Mouse (Mus musculus) myocyte (in vitro differentiated cells): ENCODE measurements around the gene Rex1bd. TPM values are rescaled to one million over a fixed set of nuclear protein-coding genes. Genes with fewer than 3 reads are reported as not detected.

Source experiments
- H3K27me3 ChIP-seq: one replicate; pipeline ENCODE4 v1.6.1; 2011; ENCODE audit not compliant: control insufficient read depth, insufficient read depth, insufficient read length
- H3K36me3 ChIP-seq: one replicate; pipeline ENCODE4 v1.6.1; 2011; ENCODE audit not compliant: control insufficient read depth, insufficient read depth
- H3K4me2 ChIP-seq: one replicate; pipeline ENCODE4 v1.6.1; 2011; ENCODE audit warnings: low read depth, control low read depth
- H3K4me3 ChIP-seq: one replicate; pipeline ENCODE4 v1.5.1; 2011; ENCODE audit warnings: mild to moderate bottlenecking, control low read depth, moderate library complexity
- H3K79me2 ChIP-seq: one replicate; pipeline ENCODE4 v1.6.1; 2011; ENCODE audit not compliant: control insufficient read depth, insufficient read depth
- H3ac ChIP-seq: one replicate; pipeline ENCODE4 v1.6.1; 2011; ENCODE audit not compliant: control insufficient read depth, insufficient read length
- CEBPB ChIP-seq: IDR thresholded peaks from 2 replicates; pipeline ENCODE4 v1.6.1; 2011; ENCODE audit warnings: mild to moderate bottlenecking, moderate library complexity; ENCODE audit not compliant: poor library complexity, insufficient read depth, severe bottlenecking
- E2F4 ChIP-seq: IDR thresholded peaks from one replicate; pipeline ENCODE4 v1.6.1; 2011; ENCODE audit warnings: mild to moderate bottlenecking, control low read depth, moderate library complexity; ENCODE audit not compliant: insufficient read depth
- MAX ChIP-seq: IDR thresholded peaks from one replicate; pipeline ENCODE4 v1.6.1; 2011; ENCODE audit warnings: low read depth, mild to moderate bottlenecking, control low read depth
- MYOD1 ChIP-seq, 3 experiments: IDR thresholded peaks; one replicate each; pipeline ENCODE4 v1.6.1; 2011; ENCODE audit warnings: control low read depth in 2 of 3, low read depth in 2 of 3, mild to moderate bottlenecking in 2 of 3, moderate library complexity in 1 of 3; ENCODE audit not compliant: insufficient read length in 2 of 3, control insufficient read depth in 1 of 3
- MYOG ChIP-seq, 3 experiments: IDR thresholded peaks; one replicate each; pipeline ENCODE4 v1.6.1; 2011; ENCODE audit warnings: control low read depth in 2 of 3, low read depth in 2 of 3, mild to moderate bottlenecking in 2 of 3; ENCODE audit not compliant: insufficient read length in 2 of 3, control insufficient read depth in 1 of 3, insufficient read depth in 1 of 3
- POLR2A ChIP-seq: IDR thresholded peaks from one replicate; pipeline ENCODE4 v1.6.1; 2011; ENCODE audit warnings: low read depth, mild to moderate bottlenecking, control low read depth, moderate library complexity; ENCODE audit not compliant: insufficient read length
- POLR2AphosphoS2 ChIP-seq: IDR thresholded peaks from one replicate; pipeline ENCODE4 v1.6.1; 2011; ENCODE audit warnings: low read depth, control low read depth; ENCODE audit not compliant: insufficient read length
- REST ChIP-seq: IDR thresholded peaks from one replicate; pipeline ENCODE4 v1.6.1; 2011; ENCODE audit warnings: mild to moderate bottlenecking, control low read depth, moderate library complexity; ENCODE audit not compliant: insufficient read depth, insufficient read length
- SRF ChIP-seq: IDR thresholded peaks from one replicate; pipeline ENCODE4 v1.6.1; 2011; ENCODE audit warnings: low read depth; ENCODE audit not compliant: control insufficient read depth, insufficient read length
- TCF12 ChIP-seq: IDR thresholded peaks from one replicate; pipeline ENCODE4 v1.6.1; 2011; ENCODE audit warnings: mild to moderate bottlenecking, control low read depth; ENCODE audit not compliant: poor library complexity, insufficient read depth, severe bottlenecking
- TCF3 ChIP-seq: IDR thresholded peaks from one replicate; pipeline ENCODE4 v1.6.1; 2011; ENCODE audit warnings: low read depth, control low read depth; ENCODE audit not compliant: insufficient read length
- USF1 ChIP-seq: IDR thresholded peaks from one replicate; pipeline ENCODE4 v1.6.1; 2011; ENCODE audit warnings: low read depth, mild to moderate bottlenecking, control low read depth, moderate library complexity
- polyA plus RNA-seq: library from polyadenylated mRNA; unstranded; fragments of >200 nt; fragmentation: generic; extraction: Trizol; gene quantifications from one replicate; pipeline ENCODE4 v1.2.1, GENCODE M21; 2012; ENCODE audit warnings: missing spikeins

The Rex1bd gene
- polyA plus RNA-seq, 1 experiment, result 259 TPM

- H3K4me2 ChIP-seq, result no peak overlapping the region
- H3K36me3 ChIP-seq, result no peaks in the 10 kb centered on the region
- no peak overlapping the region for H3K4me3 ChIP-seq
- peaks cover 91% of the 10 kb centered on the region for H3K79me2 ChIP-seq
- H3ac ChIP-seq, result no peak overlapping the region
- H3K27me3 ChIP-seq, result no peaks in the 10 kb centered on the region
- TF ChIP-seq MAX, result no peak
Observed at GRCm38 (mm10) chr8:70544200-70544687, 37.7 kb upstream of the Rex1bd start.

DNA sequence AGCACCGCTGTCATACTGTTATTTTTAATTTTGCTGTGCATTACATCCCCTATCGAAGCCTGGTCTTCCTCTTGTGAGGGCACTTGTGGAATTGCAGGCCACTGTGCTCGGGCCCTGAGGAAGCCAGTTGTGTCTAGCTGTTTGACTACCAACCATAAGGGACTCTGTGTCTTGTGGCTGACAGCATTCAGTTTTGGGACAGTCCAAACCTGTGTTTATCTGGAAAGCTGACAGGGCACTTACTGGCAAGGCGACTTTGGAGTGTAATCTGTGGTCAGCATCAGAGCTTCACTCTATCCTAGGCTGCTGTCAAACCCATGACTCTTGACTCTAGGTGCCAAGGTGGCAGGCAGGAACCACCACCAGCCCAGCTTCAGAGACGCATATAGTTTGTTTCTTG is 34.5 kb upstream of the Rex1bd start:
- H3K4me3 ChIP-seq, result peak overlapping the region; percentile 91

DNA sequence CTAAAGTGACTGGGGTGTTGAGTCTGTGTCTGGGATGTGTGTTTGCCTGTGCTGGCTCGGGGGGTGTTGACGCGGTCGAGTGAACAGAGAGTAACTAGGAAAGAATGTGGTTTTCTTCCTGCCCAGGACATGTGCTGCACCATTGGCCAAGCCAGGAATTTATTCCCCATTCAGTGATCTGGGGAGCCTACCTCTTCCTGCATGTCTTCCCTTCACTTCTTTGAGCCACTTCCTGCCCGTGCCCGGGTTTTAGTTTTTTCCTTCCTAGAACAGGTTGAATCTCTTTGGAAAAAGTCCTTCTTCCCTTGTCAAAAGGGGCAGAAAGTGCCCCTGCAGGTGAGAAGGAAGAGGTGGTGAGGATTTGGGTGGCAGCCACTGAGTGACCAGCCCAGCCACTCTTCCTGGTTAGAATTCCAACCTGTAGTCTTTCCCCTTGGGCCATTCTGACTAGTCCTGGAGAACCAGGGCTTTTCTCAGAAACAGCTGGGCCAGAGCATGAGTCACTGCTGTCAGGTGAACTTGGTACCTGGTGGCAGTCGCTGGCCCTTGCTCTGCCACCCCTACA is 34.0 kb upstream of the Rex1bd start:
- Histone ChIP-seq H3ac (peak overlapping the region; percentile 51), H3K4me3 (peak overlapping the region; percentile 91), H3K4me2 (peak overlapping the region; percentile 97), H3K36me3 (peaks cover 9% of the 10 kb centered on the region), H3K79me2 (peaks cover 56% of the 10 kb centered on the region), H3K27me3 (no peaks in the 10 kb centered on the region)
- TF ChIP-seq MAX (no peak), POLR2AphosphoS2 (no peak)

More for the DNA sequence above, 34.5 kb upstream of the Rex1bd start:
- H3K79me2 ChIP-seq, result peaks cover 61% of the 10 kb centered on the region
- H3K4me2 ChIP-seq, result peak overlapping the region; percentile 97
- TF ChIP-seq MAX (no peak), SRF (no peak), E2F4 (no peak), CEBPB (no peak), POLR2AphosphoS2 (no peak)
- H3ac ChIP-seq, result no peak overlapping the region
- H3K27me3 ChIP-seq, result no peaks in the 10 kb centered on the region
- H3K36me3 ChIP-seq, result peaks cover 5% of the 10 kb centered on the region

DNA sequence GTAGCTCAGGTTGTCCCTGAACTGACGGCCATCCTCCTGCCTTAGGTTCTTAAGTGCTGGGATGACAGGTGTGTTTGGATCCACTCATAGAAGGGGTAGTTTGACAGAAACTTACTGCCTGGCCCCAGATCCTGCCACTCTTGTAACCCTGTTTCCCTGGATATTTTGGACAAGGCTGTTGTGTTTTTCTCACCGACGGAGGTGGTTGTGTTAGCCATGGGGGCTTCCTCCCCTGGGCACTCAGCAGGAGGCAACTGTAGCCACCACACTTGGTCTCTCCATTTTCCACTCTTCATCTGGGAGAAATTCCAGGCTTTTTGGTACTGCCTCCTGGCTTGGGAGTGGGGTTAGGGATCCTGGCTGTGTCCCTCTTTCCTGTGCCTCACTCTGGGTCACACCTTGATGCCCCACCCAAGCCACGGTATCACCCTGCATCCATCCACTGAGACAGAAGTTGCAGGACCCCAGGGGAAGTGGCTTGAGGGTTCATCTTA is 33.5 kb upstream of the Rex1bd start:
- no peaks in the 10 kb centered on the region for H3K27me3 ChIP-seq

DNA sequence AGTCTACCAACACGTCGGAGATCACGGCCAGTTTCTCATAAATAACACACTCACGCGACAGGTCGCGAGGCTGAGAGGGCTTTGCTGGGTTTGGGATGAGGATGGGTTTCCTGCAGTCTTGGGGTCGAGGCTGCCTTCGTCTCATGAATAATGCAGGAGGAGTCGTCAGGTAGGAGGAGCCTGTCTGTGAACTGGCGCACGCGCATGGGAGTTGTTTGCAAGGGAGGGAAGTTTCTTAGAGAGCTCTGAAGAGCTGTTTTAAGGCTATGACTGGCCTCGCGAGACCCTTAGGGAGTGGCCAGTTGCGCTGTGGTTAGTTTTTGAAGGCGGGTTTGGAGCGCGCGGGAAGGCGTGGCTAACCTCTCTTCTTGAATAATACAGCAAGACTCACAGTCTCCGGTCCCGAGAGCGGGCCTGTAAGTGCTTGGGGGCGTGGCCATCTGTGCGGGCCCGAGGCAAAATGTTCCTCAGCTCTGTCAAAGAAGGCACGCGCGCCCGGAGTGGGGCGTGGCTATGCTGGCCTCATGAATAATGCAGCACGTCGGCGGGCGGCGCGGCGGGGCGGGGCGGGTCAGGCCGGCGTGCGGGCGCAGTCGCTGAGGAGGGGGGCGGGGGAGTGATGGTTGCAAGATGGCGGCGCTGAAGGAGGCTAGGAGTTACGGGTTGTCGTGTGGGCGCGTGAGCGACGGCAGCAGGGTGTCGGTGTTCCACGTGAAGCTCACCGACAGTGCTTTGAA is 32.7 kb upstream of the Rex1bd start, which contains the start of gene Ell:
TSS of gene Ell (plus strand) at position 381 of the 737 bp plus-strand sequence.
- Histone ChIP-seq H3K36me3 (peaks cover 9% of the 10 kb centered on the region), H3ac (peak within 1 kb of the TSS; percentile 51), H3K79me2 (peaks cover 44% of the 10 kb centered on the region), H3K27me3 (no peaks in the 10 kb centered on the region), H3K4me3 (peak within 1 kb of the TSS; percentile 91), H3K4me2 (peak within 1 kb of the TSS; percentile 100)
- TF ChIP-seq SRF (peak; percentile 77), POLR2AphosphoS2 (peak; percentile 97), MYOG (IDR thresholded peaks at IDR 0.05; ENCODE audit: control insufficient read depth in 1 of 3, insufficient read depth in 1 of 3, insufficient read length in 2 of 3, low read depth in 2 of 3) (no peak), TCF12 (no peak), POLR2A (peak; percentile 96), E2F4 (peak; percentile 41), USF1 (no peak), REST (no peak)

More for the DNA sequence above, 33.5 kb upstream of the Rex1bd start:
- Histone ChIP-seq H3K36me3 (peaks cover 9% of the 10 kb centered on the region), H3K4me2 (peak overlapping the region; percentile 97), H3K4me3 (peak overlapping the region; percentile 91), H3K79me2 (peaks cover 50% of the 10 kb centered on the region), H3ac (peak overlapping the region; percentile 51)
- TF ChIP-seq SRF (no peak), MYOD1 (IDR thresholded peaks at IDR 0.05; ENCODE audit: control insufficient read depth in 1 of 3, insufficient read length in 2 of 3, low read depth in 2 of 3) (no peak), USF1 (no peak), REST (no peak), MYOG (IDR thresholded peaks at IDR 0.05; ENCODE audit: control insufficient read depth in 1 of 3, insufficient read depth in 1 of 3, insufficient read length in 2 of 3, low read depth in 2 of 3) (no peak), CEBPB (no peak), TCF12 (no peak), POLR2AphosphoS2 (no peak), POLR2A (no peak), TCF3 (no peak), MAX (no peak), E2F4 (no peak)
